Mouse (Mus musculus) bone marrow, adult 2 months (tissue): ENCODE measurements around the gene Extl2.

Experiments
- CTCF ChIP-seq: fragments of 200-500 bp; IDR thresholded peaks from 2 replicates; pipeline ENCODE4 v1.5.1; 2011; ENCODE audit warnings: low read length, control low read depth; ENCODE audit not compliant: control insufficient read depth, insufficient read depth
- POLR2A ChIP-seq: fragments of 200-500 bp; IDR thresholded peaks from 2 replicates; pipeline ENCODE4 v1.6.1; 2011; ENCODE audit warnings: low read depth, mild to moderate bottlenecking, control low read depth, low read length, borderline replicate concordance; ENCODE audit not compliant: control insufficient read depth

DNA sequence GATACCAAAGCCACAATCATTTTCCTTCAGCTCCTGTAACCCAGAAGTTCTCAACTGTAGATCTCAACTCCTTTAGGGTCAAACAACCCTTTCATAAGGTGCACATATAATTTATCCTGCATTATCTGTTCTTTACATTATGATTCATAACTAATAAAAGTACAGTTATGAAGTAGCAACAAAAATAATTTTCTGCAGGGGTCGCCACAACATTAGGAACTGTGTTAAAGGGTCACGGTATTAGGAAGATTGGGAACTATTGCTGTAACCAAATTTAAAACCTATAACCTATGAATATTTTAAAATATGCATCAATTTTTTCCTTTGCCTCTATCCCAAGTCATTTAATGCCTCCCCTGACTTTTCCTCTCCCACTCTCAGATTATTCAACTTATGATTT lies 38.7 kb downstream of the Extl2 start:
- no peak for TF ChIP-seq CTCF
- TF ChIP-seq POLR2A: no peak
